Mouse (Mus musculus): Measurements from ENCODE around the gene Togaram2. TPM values are rescaled to one million over a fixed set of nuclear protein-coding genes. Genes with fewer than 3 reads are reported as not detected.

Gene Togaram2
- polyA plus RNA-seq, 1 experiment from 2014 or later: 2.3 TPM

GRCm38 (mm10) chr17:71698619-71698956 is 25.5 kb downstream of the Togaram2 start:
- WGBS: 34% methylated on average over 11 of the region's 11 CpGs
- peaks cover 38% of the 10 kb centered on the region for H3K4me1 ChIP-seq (replicated peaks)
- no peak for ATAC-seq (replicated peaks; ENCODE audit: insufficient number of reproducible peaks, insufficient read depth, low FRiP score, low read depth)
- 0 out of 2 replicates have a peak overlapping the region, but pooled peaks have one; percentile 17 for H3K4me2 ChIP-seq
- no peaks in the 10 kb centered on the region for H3K9me3 ChIP-seq (replicated peaks)
- no peaks in the 10 kb centered on the region for H3K36me3 ChIP-seq
- no peak overlapping the region for H3K4me3 ChIP-seq
- H3K27ac ChIP-seq: peak overlapping the region; percentile 86
- H3K27me3 ChIP-seq: no peaks in the 10 kb centered on the region
- no peak overlapping the region for H3K9ac ChIP-seq

GRCm38 (mm10) chr17:71705113-71705512 is 32.1 kb downstream of the Togaram2 start:
- WGBS: 42% methylated on average over 1 of the region's 1 CpGs
- no peaks in the 10 kb centered on the region for H3K27me3 ChIP-seq
- no peaks in the 10 kb centered on the region for H3K36me3 ChIP-seq
- H3K9me3 ChIP-seq (replicated peaks): no peaks in the 10 kb centered on the region
- ATAC-seq (replicated peaks; ENCODE audit: insufficient number of reproducible peaks, insufficient read depth, low FRiP score, low read depth): no peak
- H3K4me1 ChIP-seq (replicated peaks): peaks cover 29% of the 10 kb centered on the region
- no peak overlapping the region for H3K4me3 ChIP-seq
- H3K27ac ChIP-seq: peak overlapping the region; percentile 74
- H3K9ac ChIP-seq: no peak overlapping the region
- no peak overlapping the region for H3K4me2 ChIP-seq

GRCm38 (mm10) chr17:71705550-71706480 is 32.8 kb downstream of the Togaram2 start:
- 50% methylated on average over 14 of the region's 14 CpGs for WGBS
- Histone ChIP-seq H3K27me3 (no peaks in the 10 kb centered on the region), H3K4me2 (no peak overlapping the region), H3K36me3 (no peaks in the 10 kb centered on the region), H3K27ac (peak overlapping the region; percentile 74), H3K9ac (no peak overlapping the region), H3K4me3 (no peak overlapping the region), H3K4me1 (replicated peaks) (peaks cover 33% of the 10 kb centered on the region), H3K9me3 (replicated peaks) (no peaks in the 10 kb centered on the region)
- ATAC-seq (replicated peaks; ENCODE audit: insufficient number of reproducible peaks, insufficient read depth, low FRiP score, low read depth): peak; percentile 61; the same call in 1 of the 2 replicates

- Histone ChIP-seq H3K4me3 (no peak overlapping the region), H3K27me3 (no peaks in the 10 kb centered on the region), H3K4me1 (replicated peaks) (peaks cover 50% of the 10 kb centered on the region), H3K27ac (no peak overlapping the region), H3K4me2 (no peak overlapping the region), H3K9me3 (replicated peaks) (no peaks in the 10 kb centered on the region), H3K36me3 (no peaks in the 10 kb centered on the region), H3K9ac (no peak overlapping the region)
- 55% methylated on average over 4 of the region's 4 CpGs for WGBS
- ATAC-seq (replicated peaks; ENCODE audit: insufficient number of reproducible peaks, insufficient read depth, low FRiP score, low read depth): no peak
Measured at GRCm38 (mm10) chr17:71707715-71708114, 34.7 kb downstream of the Togaram2 start.

- Histone ChIP-seq H3K9me3 (replicated peaks) (no peaks in the 10 kb centered on the region), H3K4me1 (replicated peaks) (peaks cover 39% of the 10 kb centered on the region), H3K4me3 (no peak overlapping the region), H3K27ac (peak overlapping the region; percentile 53), H3K9ac (no peak overlapping the region), H3K4me2 (no peak overlapping the region), H3K27me3 (no peaks in the 10 kb centered on the region), H3K36me3 (no peaks in the 10 kb centered on the region)
- 44% methylated on average over 6 of the region's 6 CpGs for WGBS
- ATAC-seq (replicated peaks; ENCODE audit: insufficient number of reproducible peaks, insufficient read depth, low FRiP score, low read depth): no peak
Measured at GRCm38 (mm10) chr17:71712279-71712678, 39.2 kb downstream of the Togaram2 start.

GRCm38 (mm10) chr17:71715034-71715433 is 42.0 kb downstream of the Togaram2 start:
- no peak overlapping the region for H3K27ac ChIP-seq
- no peaks in the 10 kb centered on the region for H3K9me3 ChIP-seq (replicated peaks)
- no peak for ATAC-seq (replicated peaks; ENCODE audit: insufficient number of reproducible peaks, insufficient read depth, low FRiP score, low read depth)
- no peak overlapping the region for H3K4me3 ChIP-seq
- WGBS: 65% methylated on average over 3 of the region's 3 CpGs
- no peak overlapping the region for H3K4me2 ChIP-seq
- peaks cover 26% of the 10 kb centered on the region for H3K4me1 ChIP-seq (replicated peaks)
- H3K36me3 ChIP-seq: no peaks in the 10 kb centered on the region
- H3K27me3 ChIP-seq: no peaks in the 10 kb centered on the region
- no peak overlapping the region for H3K9ac ChIP-seq

GRCm38 (mm10) chr17:71717881-71718625 is 45.0 kb downstream of the Togaram2 start:
- no peaks in the 10 kb centered on the region for H3K9me3 ChIP-seq (replicated peaks)
- H3K4me3 ChIP-seq: no peak overlapping the region
- H3K36me3 ChIP-seq: no peaks in the 10 kb centered on the region
- no peak overlapping the region for H3K27ac ChIP-seq
- no peak for ATAC-seq (replicated peaks; ENCODE audit: insufficient number of reproducible peaks, insufficient read depth, low FRiP score, low read depth)
- no peak overlapping the region for H3K4me2 ChIP-seq
- H3K4me1 ChIP-seq (replicated peaks): peaks cover 22% of the 10 kb centered on the region
- 92% methylated on average over 8 of the region's 8 CpGs for WGBS
- no peaks in the 10 kb centered on the region for H3K27me3 ChIP-seq
- no peak overlapping the region for H3K9ac ChIP-seq

GRCm38 (mm10) chr17:71720434-71720833 is 47.4 kb downstream of the Togaram2 start:
- Histone ChIP-seq H3K4me3 (no peak overlapping the region), H3K27ac (peak overlapping the region; percentile 94), H3K9ac (no peak overlapping the region), H3K36me3 (no peaks in the 10 kb centered on the region), H3K4me2 (no peak overlapping the region), H3K27me3 (no peaks in the 10 kb centered on the region), H3K9me3 (replicated peaks) (no peaks in the 10 kb centered on the region), H3K4me1 (replicated peaks) (peaks cover 20% of the 10 kb centered on the region)
- ATAC-seq (replicated peaks; ENCODE audit: insufficient number of reproducible peaks, insufficient read depth, low FRiP score, low read depth): no peak

- Histone ChIP-seq H3K9me3 (replicated peaks) (no peaks in the 10 kb centered on the region), H3K4me1 (replicated peaks) (peaks cover 20% of the 10 kb centered on the region), H3K9ac (no peak overlapping the region), H3K4me3 (no peak overlapping the region), H3K27ac (peak overlapping the region; percentile 94), H3K4me2 (no peak overlapping the region), H3K27me3 (no peaks in the 10 kb centered on the region), H3K36me3 (no peaks in the 10 kb centered on the region)
- WGBS: 28% methylated on average over 3 of the region's 3 CpGs
- ATAC-seq (replicated peaks; ENCODE audit: insufficient number of reproducible peaks, insufficient read depth, low FRiP score, low read depth): peak; percentile 88
Measured at GRCm38 (mm10) chr17:71721019-71721418, 48.0 kb downstream of the Togaram2 start.

GRCm38 (mm10) chr17:71730655-71731054 is 57.6 kb downstream of the Togaram2 start:
- ATAC-seq (replicated peaks; ENCODE audit: insufficient number of reproducible peaks, insufficient read depth, low FRiP score, low read depth): 0 out of 2 replicates have a peak, but pooled peaks have one; percentile 8
- Histone ChIP-seq H3K27me3 (no peaks in the 10 kb centered on the region), H3K36me3 (no peaks in the 10 kb centered on the region), H3K4me3 (no peak overlapping the region), H3K27ac (no peak overlapping the region), H3K9ac (no peak overlapping the region), H3K4me1 (replicated peaks) (peaks cover 9% of the 10 kb centered on the region), H3K9me3 (replicated peaks) (no peaks in the 10 kb centered on the region), H3K4me2 (no peak overlapping the region)
- WGBS: 37% methylated on average over 2 of the region's 2 CpGs

- no peak overlapping the region for H3K9ac ChIP-seq
- no peak overlapping the region for H3K27ac ChIP-seq
- no peaks in the 10 kb centered on the region for H3K9me3 ChIP-seq (replicated peaks)
- WGBS: 51% methylated on average over 3 of the region's 3 CpGs
- H3K27me3 ChIP-seq: no peaks in the 10 kb centered on the region
- no peak overlapping the region for H3K4me3 ChIP-seq
- H3K4me2 ChIP-seq: no peak overlapping the region
- peaks cover 8% of the 10 kb centered on the region for H3K4me1 ChIP-seq (replicated peaks)
- ATAC-seq (replicated peaks; ENCODE audit: insufficient number of reproducible peaks, insufficient read depth, low FRiP score, low read depth): no peak
- no peaks in the 10 kb centered on the region for H3K36me3 ChIP-seq
Measured at GRCm38 (mm10) chr17:71736442-71736841, 63.4 kb downstream of the Togaram2 start.

All from heart, embryonic 15.5 days (tissue).